Mouse (Mus musculus): ENCODE results near the gene Tomm40l. TPM values are rescaled to one million over a fixed set of nuclear protein-coding genes. Genes with fewer than 3 reads are reported as not detected.

Gene Tomm40l
- polyA plus RNA-seq, 1 experiment from 2014 or later: 33.4 TPM

- Histone ChIP-seq H3K4me3 (no peak overlapping the region), H3K27me3 (peaks cover 3% of the 10 kb centered on the region), H3K27ac (replicated peaks) (no peak overlapping the region), H3K9ac (replicated peaks) (no peak overlapping the region), H3K9me3 (no peaks in the 10 kb centered on the region), H3K4me1 (peaks cover 20% of the 10 kb centered on the region), H3K4me2 (replicated peaks) (no peak overlapping the region), H3K36me3 (no peaks in the 10 kb centered on the region)
- WGBS: 71% methylated on average over 8 of the region's 8 CpGs
- ATAC-seq (ENCODE audit: low FRiP score, low read depth): no peak
These were observed 36.7 kb downstream of the Tomm40l start for GRCm38 (mm10) chr1:171185655-171186054.

GRCm38 (mm10) chr1:171184314-171184713 is 38.0 kb downstream of the Tomm40l start:
- Histone ChIP-seq H3K9ac (replicated peaks) (no peak overlapping the region), H3K27ac (replicated peaks) (no peak overlapping the region), H3K4me2 (replicated peaks) (no peak overlapping the region), H3K4me1 (peaks cover 14% of the 10 kb centered on the region), H3K4me3 (no peak overlapping the region), H3K9me3 (no peaks in the 10 kb centered on the region), H3K36me3 (no peaks in the 10 kb centered on the region), H3K27me3 (no peaks in the 10 kb centered on the region)
- ATAC-seq (ENCODE audit: low FRiP score, low read depth): no peak
- WGBS: 85% methylated on average over 7 of the region's 7 CpGs

- WGBS: 72% methylated on average over 3 of the region's 3 CpGs
- ATAC-seq (ENCODE audit: low FRiP score, low read depth): no peak
These were observed 38.7 kb downstream of the Tomm40l start for GRCm38 (mm10) chr1:171183620-171184019.

GRCm38 (mm10) chr1:171183025-171183424 is 39.3 kb downstream of the Tomm40l start:
- Histone ChIP-seq H3K27ac (replicated peaks) (no peak overlapping the region), H3K9ac (replicated peaks) (no peak overlapping the region), H3K36me3 (no peaks in the 10 kb centered on the region), H3K4me3 (no peak overlapping the region), H3K9me3 (no peaks in the 10 kb centered on the region), H3K27me3 (no peaks in the 10 kb centered on the region), H3K4me2 (replicated peaks) (no peak overlapping the region), H3K4me1 (peaks cover under 1% of the 10 kb centered on the region; the same call in 1 of the 2 replicates)
- WGBS: 86% methylated on average over 3 of the region's 3 CpGs
- ATAC-seq (ENCODE audit: low FRiP score, low read depth): no peak

More at GRCm38 (mm10) chr1:171183620-171184019, 38.7 kb downstream of the Tomm40l start:
- H3K9ac ChIP-seq (replicated peaks): no peak overlapping the region
- H3K4me2 ChIP-seq (replicated peaks): no peak overlapping the region
- H3K4me1 ChIP-seq: peaks cover 7% of the 10 kb centered on the region
- no peak overlapping the region for H3K27ac ChIP-seq (replicated peaks)
- no peaks in the 10 kb centered on the region for H3K9me3 ChIP-seq
- H3K27me3 ChIP-seq: no peaks in the 10 kb centered on the region
- no peak overlapping the region for H3K4me3 ChIP-seq
- no peaks in the 10 kb centered on the region for H3K36me3 ChIP-seq

GRCm38 (mm10) chr1:171179487-171180171 is 42.7 kb downstream of the Tomm40l start:
- H3K4me3 ChIP-seq: no peak overlapping the region
- no peaks in the 10 kb centered on the region for H3K36me3 ChIP-seq
- H3K4me1 ChIP-seq: no peaks in the 10 kb centered on the region
- H3K9me3 ChIP-seq: no peaks in the 10 kb centered on the region
- ATAC-seq (ENCODE audit: low FRiP score, low read depth): no peak
- no peak overlapping the region for H3K9ac ChIP-seq (replicated peaks)
- H3K4me2 ChIP-seq (replicated peaks): no peak overlapping the region
- H3K27me3 ChIP-seq: no peaks in the 10 kb centered on the region
- no peak overlapping the region for H3K27ac ChIP-seq (replicated peaks)
- WGBS: 83% methylated on average over 5 of the region's 5 CpGs

- 93% methylated on average over 8 of the region's 8 CpGs for WGBS
- Histone ChIP-seq H3K9ac (replicated peaks) (no peak overlapping the region), H3K36me3 (no peaks in the 10 kb centered on the region), H3K4me2 (replicated peaks) (no peak overlapping the region), H3K27me3 (no peaks in the 10 kb centered on the region; the same call in 1 of the 2 replicates), H3K4me3 (no peak overlapping the region), H3K27ac (replicated peaks) (no peak overlapping the region), H3K9me3 (no peaks in the 10 kb centered on the region), H3K4me1 (no peaks in the 10 kb centered on the region)
- ATAC-seq (ENCODE audit: low FRiP score, low read depth): no peak
These were observed 49.5 kb downstream of the Tomm40l start for GRCm38 (mm10) chr1:171172779-171173178.

GRCm38 (mm10) chr1:171171138-171171537 is 51.2 kb downstream of the Tomm40l start:
- 63% methylated on average over 3 of the region's 3 CpGs for WGBS
- no peaks in the 10 kb centered on the region for H3K9me3 ChIP-seq
- no peak overlapping the region for H3K9ac ChIP-seq (replicated peaks)
- no peak overlapping the region for H3K27ac ChIP-seq (replicated peaks)
- H3K4me2 ChIP-seq (replicated peaks): no peak overlapping the region
- H3K4me3 ChIP-seq: no peak overlapping the region
- ATAC-seq (ENCODE audit: low FRiP score, low read depth): no peak
- H3K36me3 ChIP-seq: no peaks in the 10 kb centered on the region
- H3K4me1 ChIP-seq: no peaks in the 10 kb centered on the region
- H3K27me3 ChIP-seq: no peaks in the 10 kb centered on the region; the same call in 1 of the 2 replicates

GRCm38 (mm10) chr1:171169913-171170312 is 52.4 kb downstream of the Tomm40l start:
- no peak overlapping the region for H3K27ac ChIP-seq (replicated peaks)
- H3K4me3 ChIP-seq: no peak overlapping the region
- no peak overlapping the region for H3K4me2 ChIP-seq (replicated peaks)
- WGBS: 59% methylated on average over 3 of the region's 3 CpGs
- H3K36me3 ChIP-seq: no peaks in the 10 kb centered on the region
- no peaks in the 10 kb centered on the region for H3K9me3 ChIP-seq
- H3K4me1 ChIP-seq: no peaks in the 10 kb centered on the region
- H3K9ac ChIP-seq (replicated peaks): no peak overlapping the region
- H3K27me3 ChIP-seq: no peaks in the 10 kb centered on the region; the same call in 1 of the 2 replicates
- ATAC-seq (ENCODE audit: low FRiP score, low read depth): no peak

GRCm38 (mm10) chr1:171168906-171169305 is 53.4 kb downstream of the Tomm40l start:
- no peaks in the 10 kb centered on the region for H3K9me3 ChIP-seq
- H3K36me3 ChIP-seq: no peaks in the 10 kb centered on the region
- H3K27ac ChIP-seq (replicated peaks): no peak overlapping the region
- no peak for ATAC-seq (ENCODE audit: low FRiP score, low read depth)
- H3K4me3 ChIP-seq: no peak overlapping the region
- H3K27me3 ChIP-seq: no peaks in the 10 kb centered on the region; the same call in 1 of the 2 replicates
- H3K4me1 ChIP-seq: no peaks in the 10 kb centered on the region
- H3K4me2 ChIP-seq (replicated peaks): no peak overlapping the region
- no peak overlapping the region for H3K9ac ChIP-seq (replicated peaks)
- WGBS: 86% methylated on average over 12 of the region's 12 CpGs

Other genes with a start within 250 kb of the Tomm40l start
- 0.27 and 0.33 TPM in 2 replicates for gene Fcgr2b, start 246.0 kb downstream of the Tomm40l start, polyA plus RNA-seq (2016; fragmentation: Nextera tagmentation; extraction: Ambion mirVana)
- 0.19 TPM in 1 of 2 replicates, not detected in the other for gene Fcgr4, start 203.6 kb downstream of the Tomm40l start, polyA plus RNA-seq (2016; fragmentation: Nextera tagmentation; extraction: Ambion mirVana)
- gene Fcgr3, start 157.6 kb downstream of the Tomm40l start, polyA plus RNA-seq (2016; fragmentation: Nextera tagmentation; extraction: Ambion mirVana): 5.8 and 9.8 TPM in 2 replicates
- gene Cfap126, start 108.6 kb downstream of the Tomm40l start, polyA plus RNA-seq (2016; fragmentation: Nextera tagmentation; extraction: Ambion mirVana): 1.7 and 3.6 TPM in 2 replicates
- gene Sdhc, start 71.9 kb downstream of the Tomm40l start, polyA plus RNA-seq (2016; fragmentation: Nextera tagmentation; extraction: Ambion mirVana): 225 and 229 TPM in 2 replicates
- 0.33 and 0.94 TPM in 2 replicates for gene Mpz, start 71.8 kb downstream of the Tomm40l start, polyA plus RNA-seq (2016; fragmentation: Nextera tagmentation; extraction: Ambion mirVana)
- gene Pcp4l1, start 26.2 kb downstream of the Tomm40l start, polyA plus RNA-seq (2016; fragmentation: Nextera tagmentation; extraction: Ambion mirVana): 20.4 and 20.8 TPM in 2 replicates
- 0.11 and 0.47 TPM in 2 replicates for gene Nr1i3, start 8.5 kb downstream of the Tomm40l start, polyA plus RNA-seq (2016; fragmentation: Nextera tagmentation; extraction: Ambion mirVana)
- 2.9 and 6.6 TPM in 2 replicates for gene Apoa2, start 2.5 kb upstream of the Tomm40l start, polyA plus RNA-seq (2016; fragmentation: Nextera tagmentation; extraction: Ambion mirVana)
- 22.3 and 28.4 TPM in 2 replicates for gene Fcer1g, start 11.9 kb upstream of the Tomm40l start, polyA plus RNA-seq (2016; fragmentation: Nextera tagmentation; extraction: Ambion mirVana)
- gene Adamts4, start 27.9 kb upstream of the Tomm40l start, polyA plus RNA-seq (2016; fragmentation: Nextera tagmentation; extraction: Ambion mirVana): 8.2 and 9.2 TPM in 2 replicates
- 224 and 226 TPM in 2 replicates for gene Ndufs2, start 28.9 kb upstream of the Tomm40l start, polyA plus RNA-seq (2016; fragmentation: Nextera tagmentation; extraction: Ambion mirVana)
- 72.1 and 80.6 TPM in 2 replicates for gene B4galt3, start 47.8 kb upstream of the Tomm40l start, polyA plus RNA-seq (2016; fragmentation: Nextera tagmentation; extraction: Ambion mirVana)
- gene Ppox, start 58.7 kb upstream of the Tomm40l start, polyA plus RNA-seq (2016; fragmentation: Nextera tagmentation; extraction: Ambion mirVana): 61.4 and 61.5 TPM in 2 replicates
- 113 and 119 TPM in 2 replicates for gene Usp21, start 65.5 kb upstream of the Tomm40l start, polyA plus RNA-seq (2016; fragmentation: Nextera tagmentation; extraction: Ambion mirVana)
- 106 TPM in 2 replicates for gene Ufc1, start 72.5 kb upstream of the Tomm40l start, polyA plus RNA-seq (2016; fragmentation: Nextera tagmentation; extraction: Ambion mirVana)
- 49.3 and 51.9 TPM in 2 replicates for gene Dedd, start 106.6 kb upstream of the Tomm40l start, polyA plus RNA-seq (2016; fragmentation: Nextera tagmentation; extraction: Ambion mirVana)
- gene Nit1, start 123.1 kb upstream of the Tomm40l start, polyA plus RNA-seq (2016; fragmentation: Nextera tagmentation; extraction: Ambion mirVana): 45.9 and 49.7 TPM in 2 replicates
- 140 and 149 TPM in 2 replicates for gene Pfdn2, start 123.2 kb upstream of the Tomm40l start, polyA plus RNA-seq (2016; fragmentation: Nextera tagmentation; extraction: Ambion mirVana)
- 1.9 and 2.3 TPM in 2 replicates for gene Klhdc9, start 138.3 kb upstream of the Tomm40l start, polyA plus RNA-seq (2016; fragmentation: Nextera tagmentation; extraction: Ambion mirVana)
- 0.88 and 1.4 TPM in 2 replicates for gene Nectin4, start 147.6 kb upstream of the Tomm40l start, polyA plus RNA-seq (2016; fragmentation: Nextera tagmentation; extraction: Ambion mirVana)
- 1.0 and 1.4 TPM in 2 replicates for gene Arhgap30, start 166.4 kb upstream of the Tomm40l start, polyA plus RNA-seq (2016; fragmentation: Nextera tagmentation; extraction: Ambion mirVana)
- 175 and 190 TPM in 2 replicates for gene Usf1, start 188.8 kb upstream of the Tomm40l start, polyA plus RNA-seq (2016; fragmentation: Nextera tagmentation; extraction: Ambion mirVana)
- 9.9 and 10.5 TPM in 2 replicates for gene Tstd1, start 196.4 kb upstream of the Tomm40l start, polyA plus RNA-seq (2016; fragmentation: Nextera tagmentation; extraction: Ambion mirVana)
- 10.1 and 12.4 TPM in 2 replicates for gene F11r, start 215.0 kb upstream of the Tomm40l start, polyA plus RNA-seq (2016; fragmentation: Nextera tagmentation; extraction: Ambion mirVana)